Mouse (Mus musculus): ENCODE measurements around the gene Tspan18. TPM values are rescaled to one million over a fixed set of nuclear protein-coding genes. Genes with fewer than 3 reads are reported as not detected.

Gene Tspan18
- total RNA-seq, 2 experiments from 2014 or later: 26.3 to 26.9 TPM

DNA sequence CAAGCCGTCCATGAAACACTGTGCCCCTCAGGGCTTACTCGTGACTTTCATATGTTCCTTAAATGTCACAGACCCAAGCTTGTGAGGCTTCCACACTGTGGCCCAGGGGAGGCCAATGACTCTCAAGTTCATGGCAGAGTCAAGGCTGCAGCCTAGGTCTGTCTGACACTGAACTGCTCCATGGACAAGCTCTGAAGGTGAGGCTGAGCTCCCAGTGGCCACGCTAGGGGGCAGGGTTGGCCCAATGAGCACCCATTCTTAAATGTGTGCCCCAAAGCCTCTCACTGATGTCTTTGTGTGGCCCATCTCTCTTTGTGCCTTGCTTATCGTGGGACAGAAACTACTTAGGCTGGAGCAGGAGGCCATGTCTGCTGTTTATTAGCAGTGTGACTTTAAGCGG lies 113.9 kb downstream of the Tspan18 start:
- DNase-seq (ENCODE audit: low spot score in 2 of 2): no peak

DNA sequence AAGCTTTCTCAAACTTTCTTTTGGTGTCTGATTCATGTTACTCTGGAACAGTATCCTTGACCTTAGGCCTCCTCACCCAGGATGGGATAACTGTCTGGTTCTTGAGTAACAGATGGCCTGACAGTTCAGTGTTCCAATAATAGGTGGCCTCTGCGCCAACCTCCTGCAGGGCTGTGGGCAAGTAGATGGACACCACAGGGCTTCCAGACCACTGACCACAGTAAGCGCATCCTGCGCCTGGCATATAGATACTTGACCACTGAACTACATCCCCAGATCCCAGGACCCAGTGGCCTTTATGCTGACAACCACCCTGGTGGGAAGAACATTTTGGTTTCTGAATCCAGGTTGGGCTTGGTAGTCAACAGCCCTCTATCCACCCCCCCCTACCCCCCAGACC lies 114.7 kb downstream of the Tspan18 start:
- no peak for DNase-seq (ENCODE audit: low spot score in 2 of 2)

DNA sequence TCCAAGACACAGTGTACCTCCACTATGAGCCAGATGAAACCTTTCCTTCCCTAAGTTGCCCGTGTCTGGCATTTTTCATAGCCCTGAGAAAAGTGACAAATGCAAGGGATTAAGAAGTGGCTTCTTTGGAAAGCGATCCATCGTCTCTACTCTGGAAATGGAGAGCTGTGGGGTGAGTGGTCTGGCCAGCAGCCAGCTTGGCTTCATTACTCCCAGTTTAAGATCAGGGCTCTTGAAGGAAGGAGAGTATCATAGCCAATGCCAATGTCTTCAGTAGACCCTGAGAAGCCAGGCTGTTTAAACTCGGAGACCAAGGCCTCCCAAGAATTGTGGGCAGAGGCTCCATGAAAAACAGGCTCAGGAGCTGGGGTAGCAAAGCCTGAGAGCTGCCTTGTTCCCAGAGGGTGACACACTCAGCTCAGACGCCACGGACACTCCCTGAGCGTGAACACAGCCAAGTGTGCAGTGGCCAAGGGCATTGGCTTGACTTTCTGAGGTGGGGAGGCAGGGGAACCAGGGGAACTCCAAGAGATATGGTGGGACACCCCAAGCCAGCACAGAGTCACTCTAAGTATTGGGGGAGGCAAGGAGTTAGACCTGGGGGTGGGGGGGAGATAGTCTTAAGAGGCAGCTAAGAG lies 115.8 kb downstream of the Tspan18 start:
- no peak for DNase-seq (ENCODE audit: low spot score in 2 of 2)

- DNase-seq (ENCODE audit: low spot score in 2 of 2): peak; percentile 83 to 89
Observed at GRCm38 (mm10) chr2:93217015-93217414, 117.3 kb downstream of the Tspan18 start.

GRCm38 (mm10) chr2:93215790-93216189 lies 118.5 kb downstream of the Tspan18 start:
- DNase-seq (ENCODE audit: low spot score in 2 of 2): no peak

DNA sequence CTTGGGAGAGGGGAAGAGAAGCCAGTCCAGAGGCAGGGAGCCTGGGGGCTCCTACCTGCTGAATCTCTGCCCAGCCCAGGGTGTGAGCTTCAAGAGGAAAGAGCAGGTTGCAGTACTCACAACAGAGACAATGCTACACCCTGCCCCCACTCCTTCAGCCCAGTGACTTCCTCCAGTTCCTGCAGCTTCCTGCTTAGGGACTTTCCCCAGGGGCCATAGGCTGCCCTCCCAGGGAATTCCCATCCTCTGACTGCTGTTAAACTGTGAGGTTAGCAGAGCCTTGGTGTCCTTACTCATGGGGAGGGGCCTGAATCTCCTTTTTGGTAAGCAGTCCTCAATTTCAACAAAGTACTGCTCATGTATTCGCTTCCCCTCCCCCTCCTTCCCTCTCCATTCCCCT lies 120.1 kb downstream of the Tspan18 start:
- no peak for DNase-seq (ENCODE audit: low spot score in 2 of 2)

GRCm38 (mm10) chr2:93212865-93213264 lies 121.4 kb downstream of the Tspan18 start:
- DNase-seq (ENCODE audit: low spot score in 2 of 2): no peak

- no peak for DNase-seq (ENCODE audit: low spot score in 2 of 2)
Observed at GRCm38 (mm10) chr2:93212386-93212785, 121.9 kb downstream of the Tspan18 start.

GRCm38 (mm10) chr2:93206126-93206525 lies 128.2 kb downstream of the Tspan18 start:
- no peak for DNase-seq (ENCODE audit: low spot score in 2 of 2)

GRCm38 (mm10) chr2:93204571-93204970 lies 129.7 kb downstream of the Tspan18 start:
- no peak for DNase-seq (ENCODE audit: low spot score in 2 of 2)

DNA sequence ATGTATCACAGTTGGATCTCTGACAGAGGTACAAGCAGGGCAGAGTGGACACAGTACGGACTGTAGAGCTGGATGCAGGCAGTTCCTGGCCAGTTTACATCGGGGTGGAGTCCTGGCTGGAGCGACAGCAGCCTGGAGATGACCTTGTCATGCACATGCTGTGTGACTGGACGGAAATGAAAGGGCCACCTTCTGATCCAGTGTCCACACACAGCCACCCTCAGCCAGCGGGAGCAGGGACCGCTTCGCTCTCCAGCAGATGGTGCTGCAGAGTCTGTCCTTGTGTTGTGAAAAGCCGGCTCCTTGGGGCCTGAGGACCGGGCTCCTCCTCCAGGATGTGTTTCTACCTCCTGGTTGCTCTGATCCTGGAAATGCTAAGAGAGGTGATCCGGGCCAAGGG lies 130.6 kb downstream of the Tspan18 start:
- DNase-seq (ENCODE audit: low spot score in 2 of 2): peak in 1 of 2 experiments; percentile 50

- DNase-seq (ENCODE audit: low spot score in 2 of 2): no peak
Observed at GRCm38 (mm10) chr2:93202782-93203181, 131.5 kb downstream of the Tspan18 start.

DNA sequence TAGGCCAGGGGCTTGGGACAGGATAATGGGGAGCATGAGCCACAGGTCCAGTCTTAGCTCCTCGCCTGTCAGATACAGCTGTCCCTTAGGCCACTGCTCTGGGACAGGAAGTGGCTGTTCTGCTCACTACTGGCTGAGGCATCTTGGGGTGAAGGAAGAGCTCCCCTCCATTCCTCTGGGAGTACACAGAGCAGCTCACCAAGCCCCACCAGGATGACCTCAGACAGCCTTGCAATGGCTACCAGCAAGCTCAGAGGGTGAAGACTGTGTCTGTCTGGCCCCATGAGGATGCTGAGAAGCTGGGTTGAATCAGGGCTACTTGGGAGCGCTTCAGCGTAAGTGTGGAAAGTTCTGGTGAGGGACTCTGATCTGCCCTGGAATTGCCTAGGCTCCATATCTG lies 132.3 kb downstream of the Tspan18 start:
- no peak for DNase-seq (ENCODE audit: low spot score in 2 of 2)

GRCm38 (mm10) chr2:93200681-93201340 lies 133.5 kb downstream of the Tspan18 start:
- DNase-seq (ENCODE audit: low spot score in 2 of 2): no peak

DNA sequence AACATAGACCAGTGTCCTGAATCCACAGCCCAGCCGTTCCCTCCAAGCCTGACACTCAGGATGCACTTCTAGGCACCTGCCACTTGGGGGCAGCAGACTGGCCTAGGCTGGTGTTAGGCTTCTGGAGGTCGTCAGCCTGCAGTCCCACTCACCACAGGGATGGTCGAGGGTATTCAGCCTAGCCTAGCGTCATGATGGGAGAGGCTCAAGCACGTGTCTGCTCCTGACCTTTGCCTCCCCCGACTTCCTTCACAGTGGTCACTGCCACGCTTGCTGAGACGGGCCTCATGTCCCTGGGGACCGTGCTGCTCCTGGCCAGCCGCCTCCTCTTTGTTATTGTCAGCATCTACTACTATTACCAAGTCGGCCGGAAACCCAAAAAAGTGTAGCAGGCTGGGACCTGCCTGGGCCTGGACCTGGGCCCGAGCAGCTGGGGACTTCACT lies 134.8 kb downstream of the Tspan18 start:
- peak in 1 of 2 experiments; percentile 52 for DNase-seq (ENCODE audit: low spot score in 2 of 2)

GRCm38 (mm10) chr2:93198846-93199245 lies 135.5 kb downstream of the Tspan18 start:
- DNase-seq (ENCODE audit: low spot score in 2 of 2): peak; percentile 79 to 89

- DNase-seq (ENCODE audit: low spot score in 2 of 2): no peak
Observed at GRCm38 (mm10) chr2:93193806-93194205, 140.5 kb downstream of the Tspan18 start.

GRCm38 (mm10) chr2:93192671-93193080 lies 141.6 kb downstream of the Tspan18 start:
- no peak for DNase-seq (ENCODE audit: low spot score in 2 of 2)

DNA sequence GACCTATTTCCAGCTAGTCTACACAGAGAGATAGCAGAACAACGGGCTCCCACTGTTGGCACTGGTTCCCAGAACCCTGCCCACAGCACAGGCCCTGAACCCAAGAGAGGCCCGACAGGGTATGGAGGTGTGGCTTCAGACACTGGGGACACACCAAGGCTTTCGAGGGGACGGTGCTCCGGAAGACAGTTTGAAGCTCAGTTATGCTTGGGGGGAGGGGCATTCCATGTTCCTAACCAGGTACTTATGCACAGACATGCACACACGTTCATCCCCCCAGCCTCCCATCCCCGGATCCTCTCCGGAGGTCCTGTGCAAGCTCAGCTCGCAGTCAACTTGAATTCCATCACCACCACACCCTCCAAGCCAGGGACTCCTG lies 142.1 kb downstream of the Tspan18 start:
- DNase-seq (ENCODE audit: low spot score in 2 of 2): no peak

GRCm38 (mm10) chr2:93191488-93192181 lies 142.7 kb downstream of the Tspan18 start:
- DNase-seq (ENCODE audit: low spot score in 2 of 2): no peak

DNA sequence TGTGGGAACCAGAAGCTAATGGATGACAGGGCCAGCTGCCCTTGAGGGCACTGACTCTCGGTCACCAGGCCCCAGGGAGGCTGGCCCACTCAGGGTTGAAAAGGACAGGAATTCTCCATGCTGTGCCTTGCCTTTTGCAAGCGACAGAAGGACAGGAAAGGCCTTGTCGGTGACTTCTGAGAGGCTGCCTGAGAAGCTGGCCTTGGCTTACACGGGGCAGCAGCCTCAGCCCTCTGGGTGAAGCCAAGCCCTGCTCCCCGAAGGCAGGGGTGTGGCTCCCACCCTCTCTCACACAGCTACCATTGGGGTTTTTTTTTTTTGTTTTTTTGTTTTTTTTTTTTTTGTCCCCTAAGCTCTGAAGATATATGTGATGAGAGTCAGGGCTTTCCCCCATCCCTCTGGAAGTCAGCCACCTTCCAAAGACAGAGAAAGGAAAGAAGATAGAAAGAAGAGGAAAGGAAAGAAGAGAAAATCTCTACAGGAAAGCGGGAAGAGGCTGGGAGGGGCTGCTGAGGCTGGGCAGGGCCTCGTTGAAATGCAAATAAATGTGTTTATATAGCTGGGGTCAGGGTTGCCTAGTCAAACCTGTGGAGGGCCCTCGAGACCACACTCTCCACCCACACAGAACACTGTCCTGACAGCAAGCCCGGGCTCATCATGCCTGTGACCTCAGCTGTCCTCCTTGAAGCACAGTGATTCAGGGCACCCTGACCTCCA lies 143.4 kb downstream of the Tspan18 start:
- no peak for DNase-seq (ENCODE audit: low spot score in 2 of 2)

Measured in gastrocnemius, postnatal 4 days (tissue).